Mouse (Mus musculus): Measurements from ENCODE around the gene Klc3. TPM values are rescaled to one million over a fixed set of nuclear protein-coding genes. Genes with fewer than 3 reads are reported as not detected.
A peak's percentile ranks its signal among the peaks of the same experiment; 100 is the strongest.

Klc3 gene
- total RNA-seq, 2 experiments from 2014 or later: 0.24 to 0.92 TPM

DNA sequence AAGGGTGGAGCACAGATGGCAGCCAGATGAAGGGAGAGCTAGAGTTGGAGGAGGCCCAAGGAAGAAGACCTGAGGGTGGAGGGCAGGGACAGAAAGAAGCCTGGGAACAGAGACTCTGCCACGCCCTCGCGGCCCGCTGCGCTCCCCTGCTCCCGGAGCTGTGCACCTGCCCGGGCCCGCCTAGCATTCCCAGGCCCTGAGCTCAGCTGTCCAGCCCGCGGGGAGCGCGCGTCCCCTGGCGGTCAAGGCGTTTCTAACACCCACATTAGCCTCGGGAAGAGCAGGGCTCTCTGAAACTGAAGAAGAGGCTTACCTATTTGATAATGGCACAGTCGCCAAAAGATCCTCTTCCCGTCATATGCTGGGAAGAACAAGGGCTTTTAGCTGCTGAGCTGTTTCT is 40.0 kb downstream of the Klc3 start:
- peak; percentile 83 to 84 for DNase-seq

DNA sequence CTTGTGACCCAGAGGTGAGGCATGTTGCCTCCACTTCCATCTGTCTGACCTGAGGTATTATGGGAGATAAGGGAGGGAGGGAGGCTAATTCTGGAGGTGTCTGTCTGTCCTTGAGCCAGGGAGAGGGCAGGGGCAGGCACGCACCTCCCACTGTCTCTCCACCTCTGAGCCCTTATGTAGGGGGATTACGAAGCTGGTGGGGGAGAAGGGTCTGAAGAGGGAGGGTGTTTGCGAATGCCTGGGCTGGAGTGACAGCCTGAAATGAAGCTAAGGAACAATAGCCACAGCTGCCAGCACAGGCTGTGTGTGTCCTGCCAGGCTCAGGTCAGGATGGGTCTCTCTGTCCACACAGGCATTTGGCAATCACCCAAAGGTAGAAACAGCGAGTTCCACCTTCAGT is 41.6 kb downstream of the Klc3 start:
- peak in 1 of 2 experiments; percentile 49 for DNase-seq
- intact Hi-C loops (cut with DNase I): loop anchor here (5.0 kb wide), 1 partner anchor 135 kb away; the partner anchor contains the start of gene Opa3

More for the DNA sequence above, 40.0 kb downstream of the Klc3 start:
- intact Hi-C loops (cut with DNase I): loop anchor here (2.0 to 5.0 kb wide), 2 partner anchors 63 to 137 kb away; partner anchors contain the start of gene Opa3

DNA sequence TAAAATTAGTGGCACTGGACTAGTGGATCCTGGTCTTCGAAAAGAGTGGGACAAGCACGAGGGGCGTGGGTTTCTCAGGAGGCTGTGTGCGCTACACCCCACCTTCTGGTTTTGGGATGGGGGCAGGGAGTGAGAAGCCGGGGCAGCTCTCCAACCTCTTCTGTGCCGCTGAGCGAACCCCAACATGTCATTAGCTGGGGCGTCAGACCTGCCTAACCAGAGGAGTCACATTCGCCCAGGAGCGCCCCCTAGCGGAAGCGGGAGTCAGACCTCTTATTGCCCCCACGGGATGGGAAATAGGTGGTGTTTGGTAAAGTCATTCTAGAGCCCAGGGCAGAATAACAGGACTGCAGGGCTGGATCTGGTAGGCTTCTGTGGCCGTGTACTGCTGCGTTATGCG is 42.2 kb downstream of the Klc3 start:
- DNase-seq: peak; percentile 87 to 90
- intact Hi-C loops (cut with DNase I): loop anchor here (5.0 kb wide), 1 partner anchor 134 kb away; the partner anchor contains the start of gene Opa3

DNA sequence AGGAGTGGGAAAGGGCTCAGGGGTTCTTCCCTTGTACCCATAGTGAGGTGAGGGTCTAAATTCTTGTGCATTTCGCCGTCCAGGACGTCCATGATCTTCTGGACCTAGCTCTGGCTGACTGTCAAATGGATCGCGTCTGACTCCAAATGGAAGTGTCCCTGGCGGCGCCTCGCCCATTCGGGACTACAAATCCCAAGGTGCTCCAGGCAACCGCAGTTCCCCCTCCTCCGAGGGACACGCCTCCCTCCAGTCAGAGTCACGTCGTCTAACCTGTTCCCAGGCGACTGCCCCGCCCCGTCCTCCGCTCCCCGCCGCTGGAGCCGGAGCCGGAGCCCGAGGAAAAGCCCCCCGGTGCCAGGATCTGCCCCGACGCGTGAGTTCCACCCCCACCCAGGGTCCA is 43.0 kb downstream of the Klc3 start:
- peak; percentile 88 to 89 for DNase-seq
- intact Hi-C loops (cut with DNase I): loop anchor here (5.0 kb wide), 1 partner anchor 134 kb away; the partner anchor contains the start of gene Opa3

- peak; percentile 75 to 76 for DNase-seq
- intact Hi-C loops (cut with DNase I): loop anchor here (5.0 kb wide), 2 partner anchors 123 to 133 kb away; partner anchors contain the start of gene Opa3
These were observed 43.8 kb downstream of the Klc3 start for GRCm38 (mm10) chr7:19359892-19360641.

- intact Hi-C loops (cut with DNase I): loop anchor here (5.0 kb wide), 1 partner anchor 122 kb away; no protein-coding TSS in a partner anchor
- DNase-seq: peak; percentile 87 to 92
These were observed 44.5 kb downstream of the Klc3 start, which contains the start of the genes Cd3eap and Ppp1r13l for GRCm38 (mm10) chr7:19359299-19359891. Cd3eap (minus strand) TSS chr7:19359483. Ppp1r13l (plus strand) TSS chr7:19359749.

DNA sequence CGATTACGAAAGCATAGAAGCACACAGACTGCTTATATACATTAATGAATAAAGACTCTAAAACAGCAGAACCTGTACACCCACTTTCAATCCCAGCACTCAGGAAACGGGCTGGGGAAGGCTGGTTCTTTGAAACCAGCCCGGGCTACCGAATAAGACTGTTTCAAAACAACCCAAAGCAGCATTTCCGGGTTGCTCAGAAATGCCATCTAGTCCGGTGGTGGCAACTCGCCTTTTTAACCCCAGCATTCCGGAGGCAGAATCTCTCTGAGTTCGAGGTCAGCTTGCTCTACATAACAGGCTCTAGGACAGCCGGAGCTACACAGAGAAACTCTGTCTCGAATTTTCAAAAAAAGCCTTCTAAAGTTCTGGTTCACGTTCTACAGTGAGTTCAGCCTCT is 45.3 kb downstream of the Klc3 start:
- intact Hi-C loops (cut with DNase I): loop anchor here (5.0 kb wide), 1 partner anchor 121 kb away; no protein-coding TSS in a partner anchor
- DNase-seq: no peak

- intact Hi-C loops (cut with DNase I): loop anchor here (5.0 kb wide), 1 partner anchor 120 kb away; no protein-coding TSS in a partner anchor
- no peak for DNase-seq
These were observed 46.2 kb downstream of the Klc3 start for GRCm38 (mm10) chr7:19357381-19358375.

DNA sequence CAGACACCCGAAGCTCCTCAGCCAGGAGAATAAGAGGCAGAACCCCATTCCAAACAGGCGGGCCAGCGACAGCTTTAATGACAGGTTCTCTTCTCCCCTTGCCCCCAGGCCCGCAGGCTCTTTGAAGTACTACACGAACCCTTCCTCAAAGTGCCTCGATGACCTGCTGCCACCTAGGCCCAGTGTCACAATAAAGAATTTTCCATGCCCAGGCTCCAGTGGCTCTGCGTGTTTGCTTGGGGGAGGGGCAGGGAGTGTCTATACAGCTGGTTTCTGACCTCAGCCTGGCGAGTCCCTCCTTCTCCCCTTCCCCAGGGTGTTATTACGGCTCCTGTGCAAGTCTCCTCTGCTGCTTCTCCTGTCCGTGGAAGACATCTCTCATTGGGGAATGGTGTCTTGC is 47.6 kb downstream of the Klc3 start:
- intact Hi-C loops (cut with DNase I): loop anchor here (5.0 kb wide), 1 partner anchor 119 kb away; no protein-coding TSS in a partner anchor
- DNase-seq: no peak

DNA sequence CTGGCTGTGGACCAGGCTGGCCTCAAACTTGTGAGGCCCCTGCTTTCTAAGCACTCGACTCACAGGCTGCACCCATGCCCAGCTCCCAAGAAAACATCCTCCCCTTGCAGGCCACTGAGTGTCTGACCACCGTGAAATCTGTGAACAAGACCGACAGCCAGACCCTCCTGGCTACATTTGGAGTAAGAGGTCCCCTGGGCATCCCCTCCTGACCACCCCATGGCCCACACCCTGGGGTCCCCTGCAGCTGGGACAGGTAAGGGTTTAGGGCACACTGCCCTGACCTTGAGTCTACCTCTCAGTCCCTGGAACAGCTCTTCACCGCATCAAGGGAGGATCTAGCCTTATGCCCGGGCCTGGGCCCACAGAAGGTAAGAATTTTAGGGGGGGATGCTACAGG is 48.9 kb downstream of the Klc3 start:
- DNase-seq: no peak
- intact Hi-C loops (cut with DNase I): loop anchor here (5.0 kb wide), 1 partner anchor 118 kb away; no protein-coding TSS in a partner anchor

- intact Hi-C loops (cut with DNase I): no loop called here
- DNase-seq: no peak
These were observed 53.7 kb downstream of the Klc3 start for GRCm38 (mm10) chr7:19350221-19350620.

- intact Hi-C loops (cut with DNase I): no loop called here
- peak in 1 of 2 experiments; percentile 33 for DNase-seq
These were observed 54.6 kb downstream of the Klc3 start for GRCm38 (mm10) chr7:19349188-19349915.

DNA sequence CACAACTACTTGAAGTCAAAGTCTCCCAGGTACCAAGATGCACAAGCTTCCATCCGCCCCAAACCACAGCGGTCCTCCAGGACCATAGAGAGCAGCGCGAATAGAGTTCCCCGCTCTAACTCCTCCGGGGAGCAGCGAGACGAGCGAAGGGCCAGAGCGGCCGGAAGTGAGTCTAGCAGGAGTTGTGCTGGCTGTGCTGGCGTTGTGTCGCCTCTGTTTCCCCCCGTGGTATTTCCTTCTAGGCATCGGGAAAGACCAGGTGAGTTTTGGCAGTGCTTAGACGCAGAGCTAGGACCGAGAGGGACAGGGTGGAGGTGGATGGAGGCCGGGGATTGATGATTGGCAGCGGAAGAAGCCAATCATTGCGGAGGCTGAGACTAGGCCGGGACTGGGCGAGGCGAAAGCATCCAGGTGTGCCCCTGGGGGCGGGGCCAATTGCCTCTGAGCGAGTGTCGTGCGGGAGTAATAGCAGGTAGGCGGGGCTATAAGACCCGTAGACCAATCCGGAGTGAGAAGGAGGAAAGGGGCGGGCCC is 58.9 kb downstream of the Klc3 start:
- intact Hi-C loops (cut with DNase I): loop anchor here (5.0 kb wide), 1 partner anchor 168 kb away; the partner anchor contains the start of gene Eml2
- peak; percentile 90 to 92 for DNase-seq

Small RNAs within 50 kb of the gene (microRNA-seq; reads per million reads assigned to microRNA genes)
- 0 reads per million in 2 experiments for gene Mir343 (ENCODE audit: borderline number of aligned reads in 2 of 2)

Other genes with a start within 250 kb of the Klc3 start
- gene Gipr, start 238.0 kb downstream of the Klc3 start, total RNA-seq (2021): under 1 TPM in 1 of 2 experiments, not detected in 1; 0.14 TPM
- gene Eml2, start 227.7 kb downstream of the Klc3 start, total RNA-seq (2021): 10 to 100 TPM; 34.3 to 44.4 TPM
- 10 to 100 TPM in 1 of 2 experiments, 1 to 10 TPM in 1; 7.9 to 10.6 TPM for gene Gpr4, start 191.6 kb downstream of the Klc3 start, total RNA-seq (2021)
- 10 to 100 TPM; 53.9 to 62.9 TPM for gene Opa3, start 175.8 kb downstream of the Klc3 start, total RNA-seq (2021)
- gene Vasp, start 132.3 kb downstream of the Klc3 start, total RNA-seq (2021): 10 to 100 TPM; 32.6 to 36.1 TPM
- not detected for gene Ppm1n, start 124.0 kb downstream of the Klc3 start, total RNA-seq (2021)
- 100 to 1,000 TPM; 137 to 148 TPM for gene Rtn2, start 121.5 kb downstream of the Klc3 start, total RNA-seq (2021)
- gene Fosb, start 94.1 kb downstream of the Klc3 start, total RNA-seq (2021): under 1 TPM; 0.14 to 0.86 TPM
- 10 to 100 TPM; 43.4 to 48.0 TPM for gene Ercc1, start 59.3 kb downstream of the Klc3 start, total RNA-seq (2021)
- gene Cd3eap, start 44.6 kb downstream of the Klc3 start, total RNA-seq (2021): 10 to 100 TPM; 10.4 to 11.2 TPM
- 10 to 100 TPM; 35.8 to 44.2 TPM for gene Ppp1r13l, start 44.4 kb downstream of the Klc3 start, total RNA-seq (2021)
- 10 to 100 TPM; 11.8 to 12.0 TPM for gene Ercc2, start 22.1 kb downstream of the Klc3 start, total RNA-seq (2021)
- gene Ckm, start 672 bp upstream of the Klc3 start, total RNA-seq (2021): 1,000 to 10,000 TPM; 3,967 to 4,539 TPM
- gene Mark4, start 54.7 kb upstream of the Klc3 start, total RNA-seq (2021): 10 to 100 TPM; 25.7 to 27.2 TPM
- under 1 TPM; 0.78 to 0.84 TPM for gene Exoc3l2, start 59.2 kb upstream of the Klc3 start, total RNA-seq (2021)
- 1 to 10 TPM; 2.3 to 2.5 TPM for gene Bloc1s3, start 104.3 kb upstream of the Klc3 start, total RNA-seq (2021)
- gene Trappc6a, start 104.3 kb upstream of the Klc3 start, total RNA-seq (2021): 10 to 100 TPM; 32.9 to 37.4 TPM
- not detected for gene Nkpd1, start 113.7 kb upstream of the Klc3 start, total RNA-seq (2021)
- gene Ppp1r37, start 159.0 kb upstream of the Klc3 start, total RNA-seq (2021): 10 to 100 TPM; 56.0 to 59.3 TPM
- under 1 TPM in 1 of 2 experiments, not detected in 1; 0.50 TPM for gene Zfp296, start 173.2 kb upstream of the Klc3 start, total RNA-seq (2021)
- gene Gemin7, start 173.5 kb upstream of the Klc3 start, total RNA-seq (2021): 10 to 100 TPM; 44.1 to 47.8 TPM
- gene Clasrp, start 200.4 kb upstream of the Klc3 start, total RNA-seq (2021): 10 to 100 TPM; 16.0 to 16.8 TPM
- gene Relb, start 225.3 kb upstream of the Klc3 start, total RNA-seq (2021): 1 to 10 TPM; 5.7 to 8.9 TPM

Data from heart, postnatal 36 days (tissue).